Mouse (Mus musculus) embryonic facial prominence, embryonic 12.5 days (tissue): ENCODE measurements around the gene Sik1. TPM values are rescaled to one million over a fixed set of nuclear protein-coding genes. Genes with fewer than 3 reads are reported as not detected.
A peak's percentile ranks its signal among the peaks of the same experiment; 100 is the strongest.

Source experiments
- ATAC-seq: fragments of 200-750 bp; cut with Nextera tagmentation; 2 replicates; pipeline ENCODE4 v1.8.0; 2017; ENCODE audit not compliant: insufficient number of reproducible peaks, insufficient read depth, low FRiP score, low TSS enrichment
- H3K27ac ChIP-seq: fragments of 300-500 bp; sonication (generic); 2 replicates; pipeline ENCODE4 v1.5.1; 2016; ENCODE audit warnings: mild to moderate bottlenecking
- H3K27me3 ChIP-seq: fragments of 300-500 bp; sonication (generic); 2 replicates; pipeline ENCODE4 v1.6.1; 2016; ENCODE audit warnings: mild to moderate bottlenecking, moderate library complexity
- H3K36me3 ChIP-seq: fragments of 300-500 bp; sonication (generic); 2 replicates; pipeline ENCODE4 v1.6.1; 2016; ENCODE audit warnings: mild to moderate bottlenecking
- H3K4me1 ChIP-seq: fragments of 300-500 bp; sonication (generic); 2 replicates; pipeline ENCODE4 v1.6.1; 2016
- H3K4me2 ChIP-seq: fragments of 300-500 bp; sonication (generic); replicated peaks from 2 replicates; pipeline ENCODE4 v1.6.1; 2016; ENCODE audit warnings: mild to moderate bottlenecking, moderate library complexity
- H3K4me3 ChIP-seq: fragments of 300-500 bp; sonication (generic); 2 replicates; pipeline ENCODE4 v1.5.1; 2016; ENCODE audit warnings: mild to moderate bottlenecking
- H3K9ac ChIP-seq: fragments of 300-500 bp; sonication (generic); 2 replicates; pipeline ENCODE4 v1.6.1; 2016; ENCODE audit warnings: mild to moderate bottlenecking, moderate library complexity
- H3K9me3 ChIP-seq: fragments of 300-500 bp; sonication (generic); 2 replicates; pipeline ENCODE4 v1.6.1; 2016; ENCODE audit warnings: mild to moderate bottlenecking, moderate library complexity
- WGBS: fragments of 180-500 bp; shearing (Covaris S2); methylation state at CpG from one replicate; pipeline ENCODE4 v1.1.7; 2016; 5-methylcytosine and 5-hydroxymethylcytosine counted together
- polyA plus RNA-seq: library from polyadenylated mRNA; unstranded; fragments of >200 nt; fragmentation: Nextera tagmentation; extraction: Ambion mirVana; gene quantifications from 2 replicates; pipeline ENCODE4 v1.2.1, GENCODE M21; 2016

Gene Sik1
- polyA plus RNA-seq, 1 experiment from 2014 or later = 15.8 TPM

- Histone ChIP-seq H3K36me3 (peaks cover 44% of the 10 kb centered on the region), H3K4me2 (no peak overlapping the region), H3K27me3 (no peaks in the 10 kb centered on the region), H3K4me3 (no peak overlapping the region), H3K4me1 (peaks cover 30% of the 10 kb centered on the region), H3K9ac (peak overlapping the region; percentile 1; the same call in 1 of the 2 replicates), H3K9me3 (no peaks in the 10 kb centered on the region), H3K27ac (no peak overlapping the region)
- ATAC-seq = no peak
- WGBS = 79% methylated on average over 6 of the region's 6 CpGs
These were observed 3.7 kb downstream of the Sik1 start for GRCm38 (mm10) chr17:31851816-31852476.

- WGBS = 91% methylated on average over 17 of the region's 17 CpGs
- ATAC-seq = no peak
- Histone ChIP-seq H3K4me2 (no peak overlapping the region), H3K27me3 (no peaks in the 10 kb centered on the region), H3K27ac (0 out of 2 replicates have a peak overlapping the region, but pooled peaks have one; percentile 17), H3K36me3 (peaks cover 59% of the 10 kb centered on the region), H3K9me3 (no peaks in the 10 kb centered on the region), H3K9ac (no peak overlapping the region), H3K4me3 (no peak overlapping the region), H3K4me1 (peaks cover 23% of the 10 kb centered on the region)
These were observed 5.1 kb downstream of the Sik1 start for GRCm38 (mm10) chr17:31850457-31850980.

GRCm38 (mm10) chr17:31846970-31847369 is 8.6 kb downstream of the Sik1 start:
- no peak for ATAC-seq
- WGBS = 85% methylated on average over 13 of the region's 13 CpGs
- Histone ChIP-seq H3K27me3 (no peaks in the 10 kb centered on the region), H3K4me3 (no peak overlapping the region), H3K9me3 (no peaks in the 10 kb centered on the region), H3K4me2 (no peak overlapping the region), H3K36me3 (peaks cover 72% of the 10 kb centered on the region), H3K27ac (no peak overlapping the region), H3K4me1 (peaks cover 4% of the 10 kb centered on the region; the same call in 1 of the 2 replicates), H3K9ac (no peak overlapping the region)

DNA sequence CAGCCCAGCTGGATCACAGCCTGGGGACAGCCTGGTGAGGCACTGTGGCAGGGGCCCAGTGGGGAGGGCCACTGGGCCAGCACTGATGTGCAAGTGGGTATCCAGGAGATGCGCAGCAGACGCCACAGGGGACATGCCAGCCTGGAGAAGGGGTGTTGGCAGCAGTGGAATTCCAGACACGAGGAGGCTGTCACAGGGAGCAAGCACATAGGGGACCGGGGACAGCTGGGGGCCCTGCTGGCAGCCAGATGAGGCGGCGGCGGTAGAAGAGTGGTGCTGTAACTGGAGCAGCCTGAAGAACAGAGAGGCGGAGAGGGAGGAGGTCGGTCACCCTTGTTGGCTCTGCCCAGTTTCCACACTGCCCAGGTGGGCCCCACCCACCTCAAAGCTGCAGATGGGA is 9.3 kb downstream of the Sik1 start:
- H3K27me3 ChIP-seq = no peaks in the 10 kb centered on the region
- no peaks in the 10 kb centered on the region for H3K4me1 ChIP-seq
- no peak overlapping the region for H3K27ac ChIP-seq
- 79% methylated on average over 9 of the region's 9 CpGs for WGBS
- no peaks in the 10 kb centered on the region for H3K9me3 ChIP-seq
- ATAC-seq = no peak
- H3K4me2 ChIP-seq = no peak overlapping the region
- H3K36me3 ChIP-seq = peaks cover 72% of the 10 kb centered on the region
- H3K4me3 ChIP-seq = no peak overlapping the region
- no peak overlapping the region for H3K9ac ChIP-seq

DNA sequence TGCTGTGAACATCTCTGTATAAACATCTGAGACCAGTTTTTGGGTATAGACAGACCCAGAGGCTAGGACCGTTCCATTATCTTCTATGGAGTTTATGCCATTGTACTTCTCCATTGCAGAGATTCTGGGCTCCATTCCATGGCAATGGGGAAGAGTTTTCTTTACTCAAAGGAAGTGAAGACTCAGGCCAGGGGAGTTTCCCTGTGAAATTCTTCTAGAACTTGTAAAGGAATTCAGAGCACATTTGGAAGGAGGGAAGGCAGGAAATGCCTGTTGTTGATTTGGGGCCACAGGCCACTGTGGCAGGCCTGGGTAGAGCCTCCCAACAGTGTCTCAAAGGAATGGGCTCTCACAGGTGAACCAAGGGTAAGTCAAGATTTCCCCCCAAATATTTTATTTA is 11.7 kb downstream of the Sik1 start:
- no peaks in the 10 kb centered on the region for H3K4me1 ChIP-seq

DNA sequence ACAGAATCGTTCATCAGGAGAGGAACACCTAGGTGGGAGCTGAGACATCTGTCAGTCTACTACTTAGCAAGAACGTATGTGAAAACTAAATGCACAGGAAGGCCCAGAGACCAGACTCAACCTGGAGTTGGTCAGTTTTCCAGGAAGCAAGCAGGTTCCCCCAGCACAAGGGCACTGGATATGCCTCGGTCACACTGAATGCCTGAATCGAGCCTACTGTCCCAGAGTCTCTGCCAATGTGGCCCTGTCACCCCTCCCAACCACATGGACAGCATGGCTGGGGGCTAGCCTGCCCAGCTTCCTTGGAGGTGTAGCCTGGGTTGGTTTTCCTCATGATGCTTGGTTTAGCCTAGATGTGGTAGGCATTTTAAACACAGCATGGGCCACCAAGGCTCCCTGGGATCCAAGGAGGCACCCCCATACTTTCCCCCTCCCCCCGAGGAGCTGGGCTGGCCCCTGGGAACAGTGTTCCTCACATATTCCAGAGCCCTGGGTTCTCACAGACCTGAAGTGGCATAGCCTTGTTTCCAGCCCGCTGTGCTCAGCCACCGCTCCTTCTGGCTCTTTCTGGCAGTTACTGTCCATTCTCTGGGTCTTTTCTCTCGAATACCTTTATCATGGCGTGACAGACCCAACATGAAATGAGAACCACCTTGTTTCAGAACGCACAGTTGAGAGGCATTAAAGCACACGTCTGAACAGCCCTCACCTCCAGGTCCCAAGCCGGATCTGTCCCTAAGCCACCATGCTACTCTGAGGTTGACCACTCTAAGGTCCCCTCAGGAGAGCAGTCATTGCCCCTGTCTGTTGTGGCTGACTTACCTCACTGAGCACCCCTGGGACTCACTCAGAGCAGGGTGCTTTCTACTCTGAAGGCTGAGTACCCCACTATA is 12.4 kb downstream of the Sik1 start:
- Histone ChIP-seq H3K4me2 (no peak overlapping the region), H3K36me3 (peaks cover 40% of the 10 kb centered on the region), H3K9ac (no peak overlapping the region), H3K9me3 (no peaks in the 10 kb centered on the region), H3K4me1 (no peaks in the 10 kb centered on the region), H3K4me3 (no peak overlapping the region), H3K27me3 (no peaks in the 10 kb centered on the region), H3K27ac (peak overlapping the region; percentile 42; the same call in 1 of the 2 replicates)
- ATAC-seq = no peak
- 85% methylated on average over 12 of the region's 12 CpGs for WGBS

More for the DNA sequence above, 11.7 kb downstream of the Sik1 start:
- no peaks in the 10 kb centered on the region for H3K9me3 ChIP-seq
- no peak overlapping the region for H3K4me3 ChIP-seq
- 65% methylated on average over 1 of the region's 1 CpGs for WGBS
- no peak overlapping the region for H3K9ac ChIP-seq
- no peak overlapping the region for H3K4me2 ChIP-seq
- H3K36me3 ChIP-seq = peaks cover 47% of the 10 kb centered on the region
- ATAC-seq = no peak
- H3K27me3 ChIP-seq = no peaks in the 10 kb centered on the region
- H3K27ac ChIP-seq = no peak overlapping the region

DNA sequence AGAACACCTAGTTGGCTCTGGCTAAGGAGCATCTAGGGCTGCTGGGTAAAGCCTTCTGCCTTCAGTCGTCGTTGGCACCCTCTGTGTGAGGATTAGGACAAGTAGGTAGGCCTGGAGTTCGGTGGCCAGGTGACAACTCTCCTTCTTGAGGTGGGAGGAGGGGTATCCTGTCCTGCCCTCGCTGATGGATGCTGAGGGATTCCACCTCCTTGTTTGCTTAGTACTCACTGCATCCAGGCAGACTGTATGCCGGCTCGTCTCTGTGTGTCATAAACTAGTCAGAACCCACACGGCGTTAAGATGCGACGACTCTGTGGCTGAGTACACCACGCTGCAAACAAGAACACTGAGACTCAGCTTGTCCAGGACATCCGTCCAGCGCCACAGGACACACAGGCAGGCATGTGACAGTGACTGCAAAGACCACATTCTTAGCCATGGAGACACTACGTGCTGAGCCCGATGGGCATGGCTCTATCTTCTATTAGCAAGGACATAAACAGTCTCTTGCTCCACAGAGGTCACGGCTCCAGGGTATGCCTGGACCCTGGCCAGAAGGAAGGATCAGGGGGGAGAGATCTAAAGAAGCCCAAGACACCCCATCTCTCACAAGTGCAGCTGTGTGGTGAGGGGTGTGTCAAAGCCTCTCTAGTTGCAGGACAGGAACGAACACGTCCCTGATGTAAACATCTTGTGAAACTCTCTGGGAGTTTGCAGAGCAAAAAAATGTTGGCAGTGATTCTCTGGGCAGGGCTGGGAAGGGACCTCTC is 13.6 kb downstream of the Sik1 start:
- Histone ChIP-seq H3K4me2 (no peak overlapping the region), H3K4me3 (no peak overlapping the region), H3K27ac (0 out of 2 replicates have a peak overlapping the region, but pooled peaks have one; percentile 69), H3K4me1 (no peaks in the 10 kb centered on the region), H3K36me3 (peaks cover 28% of the 10 kb centered on the region), H3K9me3 (no peaks in the 10 kb centered on the region), H3K9ac (no peak overlapping the region), H3K27me3 (no peaks in the 10 kb centered on the region)
- WGBS = 72% methylated on average over 18 of the region's 18 CpGs
- no peak for ATAC-seq

DNA sequence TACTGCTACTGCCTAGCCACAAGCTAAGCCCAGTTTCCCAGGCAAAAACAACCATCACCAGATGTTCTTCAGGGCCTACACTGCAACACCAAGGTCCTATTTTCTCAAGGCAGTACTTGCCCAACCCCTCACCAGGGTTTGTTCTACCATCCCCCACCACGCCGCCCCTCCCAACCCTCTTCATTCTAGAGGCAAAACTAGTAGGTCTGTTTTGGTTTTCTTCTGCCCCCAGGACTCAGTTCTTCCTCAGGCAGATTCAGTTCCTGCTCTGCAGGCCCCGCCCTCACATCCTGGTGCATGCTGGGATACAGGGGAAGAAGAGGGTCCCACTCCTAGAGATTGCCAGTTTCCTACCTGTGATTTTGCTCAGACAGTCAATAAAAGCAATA is 14.2 kb downstream of the Sik1 start:
- WGBS = 70% methylated on average over 3 of the region's 3 CpGs
- H3K4me1 ChIP-seq = 0 out of 2 replicates have a peak, but pooled peaks cover 2% of the 10 kb centered on the region
- no peak overlapping the region for H3K4me3 ChIP-seq
- ATAC-seq = no peak
- peaks cover 23% of the 10 kb centered on the region for H3K36me3 ChIP-seq
- H3K4me2 ChIP-seq = no peak overlapping the region
- no peaks in the 10 kb centered on the region for H3K27me3 ChIP-seq
- H3K9me3 ChIP-seq = no peaks in the 10 kb centered on the region
- no peak overlapping the region for H3K9ac ChIP-seq
- H3K27ac ChIP-seq = 0 out of 2 replicates have a peak overlapping the region, but pooled peaks have one; percentile 69

DNA sequence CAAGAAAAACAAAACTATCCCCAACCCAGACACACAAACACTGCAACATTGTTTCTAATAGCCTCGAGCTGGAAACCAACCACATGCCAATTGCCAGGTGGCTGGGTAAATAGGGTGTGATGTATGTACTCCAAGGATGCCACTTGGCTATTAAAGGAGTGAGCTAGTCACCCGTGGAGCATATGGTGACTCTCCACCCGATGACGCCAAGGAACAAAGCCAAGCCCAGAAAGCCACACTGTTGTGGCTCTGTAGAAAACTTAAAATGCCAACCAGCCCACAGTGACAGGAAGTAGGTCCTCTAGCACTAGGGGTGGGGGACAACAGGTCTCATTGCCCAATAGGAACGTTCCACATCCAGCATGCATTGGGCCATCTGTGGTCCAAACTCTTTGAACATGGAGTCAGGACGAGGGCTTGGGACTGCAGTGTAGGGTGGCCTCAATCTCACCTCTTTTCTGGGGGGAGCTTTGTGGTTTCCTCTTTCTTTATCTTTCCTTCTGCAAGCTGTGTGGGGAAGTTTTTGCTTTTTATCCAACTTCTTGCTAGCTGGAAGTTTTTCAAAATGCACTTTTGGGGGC is 15.1 kb downstream of the Sik1 start:
- no peak overlapping the region for H3K9ac ChIP-seq
- 0 out of 2 replicates have a peak, but pooled peaks cover 2% of the 10 kb centered on the region for H3K4me1 ChIP-seq
- no peak overlapping the region for H3K4me3 ChIP-seq
- 33% methylated on average over 6 of the region's 6 CpGs for WGBS
- H3K27ac ChIP-seq = no peak overlapping the region
- H3K36me3 ChIP-seq = peaks cover 13% of the 10 kb centered on the region
- ATAC-seq = no peak
- H3K4me2 ChIP-seq = no peak overlapping the region
- H3K9me3 ChIP-seq = no peaks in the 10 kb centered on the region
- H3K27me3 ChIP-seq = no peaks in the 10 kb centered on the region

GRCm38 (mm10) chr17:31836772-31837171 is 18.8 kb downstream of the Sik1 start:
- Histone ChIP-seq H3K9me3 (no peaks in the 10 kb centered on the region; the same call in 1 of the 2 replicates), H3K36me3 (no peaks in the 10 kb centered on the region), H3K9ac (no peak overlapping the region), H3K4me2 (no peak overlapping the region), H3K4me1 (peaks cover 8% of the 10 kb centered on the region), H3K27ac (no peak overlapping the region), H3K4me3 (no peak overlapping the region), H3K27me3 (no peaks in the 10 kb centered on the region)
- ATAC-seq = no peak
- 77% methylated on average over 7 of the region's 7 CpGs for WGBS

DNA sequence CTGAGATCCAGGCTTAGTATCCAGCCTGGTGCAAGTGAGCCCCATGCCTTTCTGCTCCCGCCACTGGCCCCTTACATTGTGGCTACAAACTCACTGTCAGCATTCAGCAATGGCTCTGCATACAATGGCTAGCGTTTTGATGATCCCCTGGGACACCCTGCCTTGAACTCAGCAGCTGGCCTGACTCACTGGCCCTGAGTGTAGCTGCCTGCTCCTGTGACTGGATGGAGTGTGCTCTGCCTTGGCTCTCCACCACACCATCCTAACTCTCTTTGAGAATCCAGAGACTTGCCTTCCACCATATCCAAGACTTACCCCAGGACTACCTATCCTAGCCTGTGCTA is 19.4 kb downstream of the Sik1 start:
- no peak overlapping the region for H3K4me2 ChIP-seq
- no peak for ATAC-seq
- WGBS = 70% methylated on average over 2 of the region's 2 CpGs
- no peak overlapping the region for H3K27ac ChIP-seq
- H3K4me1 ChIP-seq = peaks cover 10% of the 10 kb centered on the region
- H3K9me3 ChIP-seq = no peaks in the 10 kb centered on the region; the same call in 1 of the 2 replicates
- H3K36me3 ChIP-seq = no peaks in the 10 kb centered on the region
- H3K4me3 ChIP-seq = no peak overlapping the region
- no peaks in the 10 kb centered on the region for H3K27me3 ChIP-seq
- H3K9ac ChIP-seq = no peak overlapping the region
